Mouse (Mus musculus) spleen, embryonic (tissue): Measurements from ENCODE around the gene Tprn.

Experiments
- CTCF ChIA-PET: fragments of 350-600 bp; sonication (Branson Sonifier 250); formaldehyde crosslinking; loops from one replicate; lab custom pipeline; 2022; lab: Charles Lee

Gene Tprn

DNA sequence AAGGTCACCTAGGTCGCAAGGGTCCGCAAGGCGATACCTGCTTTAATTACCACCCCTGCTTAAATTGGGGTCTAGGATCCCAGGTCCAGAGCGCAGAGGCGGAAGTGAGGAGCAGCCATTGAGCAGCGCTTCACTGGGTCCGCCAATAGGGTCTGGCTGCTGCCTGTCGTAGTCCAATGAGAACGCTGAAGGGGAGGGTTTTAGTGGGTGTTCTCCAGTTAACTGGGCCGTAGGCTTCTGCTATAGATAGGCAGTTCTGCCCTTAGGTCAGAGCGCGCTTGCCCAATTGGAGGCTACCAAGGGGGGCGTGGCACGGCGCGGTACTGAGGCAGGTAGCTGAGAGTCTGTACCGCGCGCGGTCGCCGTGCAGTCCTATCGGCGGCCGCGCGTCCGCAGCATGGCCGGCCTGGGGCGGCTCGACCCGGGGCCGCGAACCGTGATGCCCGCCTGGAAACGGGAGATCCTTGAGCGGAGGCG is at the start of gene Tprn:
Gene Tprn, plus strand, starts transcription at position 328 of the 477 bp plus-strand sequence.
- CTCF ChIA-PET = interaction anchor here (0.6 to 0.8 kb wide), 2 partner anchors 9 to 68 kb away, joined by 5 to 7 read pairs; partner anchors contain the start of genes Anapc2 and Ssna1

DNA sequence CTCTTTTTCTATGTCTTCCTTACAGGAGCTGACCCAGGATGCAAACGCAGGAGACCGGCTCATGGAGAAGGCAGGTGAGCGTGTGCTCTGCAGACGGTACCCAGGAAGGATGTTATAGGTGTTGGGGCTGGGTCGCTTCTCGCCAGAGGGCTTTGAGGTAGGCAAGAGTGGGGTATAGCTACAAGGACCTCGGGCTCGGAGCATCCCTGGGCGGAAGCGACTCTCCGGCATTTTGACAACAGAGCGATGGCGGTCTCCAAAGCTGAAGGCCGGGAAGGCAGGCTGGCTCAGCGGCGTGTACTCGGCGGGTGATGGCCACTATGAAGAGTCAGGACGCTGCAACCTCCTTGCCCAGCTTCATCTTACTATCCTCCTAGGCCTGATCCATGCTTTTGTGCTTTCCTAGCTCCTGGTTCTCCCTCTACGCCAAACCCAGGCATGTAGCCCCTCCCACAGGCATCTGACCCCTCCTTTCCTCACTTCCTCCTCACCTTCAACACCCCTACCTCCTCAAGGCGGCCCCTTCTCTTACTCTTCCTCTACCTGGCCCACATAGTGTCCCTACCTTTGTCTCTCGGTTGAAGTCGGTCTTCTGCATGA is 49.1 kb upstream of the Tprn start:
- CTCF ChIA-PET = no interaction called here

DNA sequence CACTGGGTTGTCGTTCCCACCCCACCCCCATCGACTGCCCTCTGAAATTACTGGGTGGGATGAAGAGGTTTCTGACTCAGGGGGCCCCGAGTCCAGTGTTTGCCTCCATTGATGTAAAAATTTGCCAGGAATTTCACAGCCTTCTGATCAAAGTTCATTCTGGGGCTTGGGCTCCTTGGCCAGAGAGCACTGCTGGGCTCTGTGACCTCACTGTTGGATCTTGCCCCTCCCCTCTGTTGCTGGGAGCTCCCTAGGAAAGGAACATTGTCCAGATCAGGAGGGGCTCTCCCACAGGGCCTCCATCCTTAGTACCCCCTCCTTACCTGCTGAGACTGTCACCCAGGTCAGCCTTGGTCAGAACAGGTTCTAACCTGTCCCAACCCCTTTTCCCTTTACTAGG is 48.0 kb upstream of the Tprn start, which contains the start of gene Stpg3:
Gene Stpg3, minus strand, starts transcription at position 194 of the 400 bp plus-strand sequence.
- CTCF ChIA-PET = no interaction called here

DNA sequence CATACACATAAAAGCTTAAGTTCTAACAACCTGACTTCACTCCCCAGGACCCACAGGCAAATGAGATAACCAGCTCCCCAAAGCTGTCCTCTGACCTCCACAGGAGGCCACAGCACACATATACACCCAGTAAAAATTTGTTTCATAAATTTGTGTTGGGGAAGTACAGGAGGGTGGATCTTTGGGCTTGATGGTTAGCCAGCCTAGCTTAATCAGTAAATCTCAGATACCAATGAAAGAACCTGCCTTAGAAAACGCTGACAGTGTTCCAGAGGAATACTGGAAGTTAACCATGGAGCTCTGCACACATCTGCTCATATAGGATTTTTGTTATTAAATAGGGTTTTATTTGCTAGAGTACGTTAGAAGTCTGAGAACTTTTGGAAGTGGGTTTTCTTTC is 44.8 kb upstream of the Tprn start:
- CTCF ChIA-PET = no interaction called here

DNA sequence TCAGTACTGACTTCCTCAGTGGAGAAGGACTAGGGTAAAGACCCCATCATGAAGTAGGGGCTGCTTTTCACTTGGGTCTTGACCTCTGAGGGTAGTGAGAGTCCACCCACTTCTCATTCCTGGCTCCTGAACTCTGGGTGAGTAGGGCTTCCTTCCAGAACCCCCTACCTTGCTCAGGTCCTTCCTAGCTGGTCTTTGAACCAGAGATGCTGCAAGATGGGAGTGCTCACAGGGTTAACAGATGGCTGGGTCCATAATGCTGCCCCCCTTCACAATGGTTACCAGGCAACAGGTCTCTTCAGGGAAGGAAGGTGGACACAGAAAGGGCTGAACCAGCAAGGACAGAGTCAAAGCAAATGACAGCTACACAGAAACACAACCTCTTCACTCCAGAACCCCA is 44.0 kb upstream of the Tprn start, which contains the start of gene Fam166a:
Gene Fam166a, plus strand, starts transcription at position 301 of the 400 bp plus-strand sequence.
- CTCF ChIA-PET = interaction anchor here (1.0 kb wide), 1 partner anchor 8 kb away, joined by 3 read pairs; no protein-coding TSS in a partner anchor

DNA sequence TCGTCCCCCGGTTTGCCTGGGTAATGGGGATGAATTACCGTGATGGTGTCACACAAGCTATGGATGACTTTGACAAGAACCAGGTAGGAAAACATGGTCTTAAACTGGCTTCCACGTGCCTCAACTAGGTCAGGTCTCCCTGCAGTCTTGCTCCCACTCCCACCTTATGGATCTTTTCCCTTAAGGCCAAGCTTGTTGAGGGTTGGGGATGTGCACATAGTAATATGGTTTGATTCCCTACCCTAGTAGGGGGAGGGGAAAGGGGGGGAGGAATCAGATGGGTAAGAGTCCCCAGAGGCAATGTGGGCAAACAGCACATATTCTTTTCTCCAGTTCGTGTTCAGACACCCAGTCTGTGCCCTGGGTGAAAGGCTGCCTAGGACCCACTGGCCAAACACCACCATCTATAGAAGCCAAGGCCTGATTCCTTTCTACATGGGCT is 41.1 kb upstream of the Tprn start:
- CTCF ChIA-PET = interaction anchor here (1.3 kb wide), 1 partner anchor 31 kb away, joined by 4 read pairs; no protein-coding TSS in a partner anchor

DNA sequence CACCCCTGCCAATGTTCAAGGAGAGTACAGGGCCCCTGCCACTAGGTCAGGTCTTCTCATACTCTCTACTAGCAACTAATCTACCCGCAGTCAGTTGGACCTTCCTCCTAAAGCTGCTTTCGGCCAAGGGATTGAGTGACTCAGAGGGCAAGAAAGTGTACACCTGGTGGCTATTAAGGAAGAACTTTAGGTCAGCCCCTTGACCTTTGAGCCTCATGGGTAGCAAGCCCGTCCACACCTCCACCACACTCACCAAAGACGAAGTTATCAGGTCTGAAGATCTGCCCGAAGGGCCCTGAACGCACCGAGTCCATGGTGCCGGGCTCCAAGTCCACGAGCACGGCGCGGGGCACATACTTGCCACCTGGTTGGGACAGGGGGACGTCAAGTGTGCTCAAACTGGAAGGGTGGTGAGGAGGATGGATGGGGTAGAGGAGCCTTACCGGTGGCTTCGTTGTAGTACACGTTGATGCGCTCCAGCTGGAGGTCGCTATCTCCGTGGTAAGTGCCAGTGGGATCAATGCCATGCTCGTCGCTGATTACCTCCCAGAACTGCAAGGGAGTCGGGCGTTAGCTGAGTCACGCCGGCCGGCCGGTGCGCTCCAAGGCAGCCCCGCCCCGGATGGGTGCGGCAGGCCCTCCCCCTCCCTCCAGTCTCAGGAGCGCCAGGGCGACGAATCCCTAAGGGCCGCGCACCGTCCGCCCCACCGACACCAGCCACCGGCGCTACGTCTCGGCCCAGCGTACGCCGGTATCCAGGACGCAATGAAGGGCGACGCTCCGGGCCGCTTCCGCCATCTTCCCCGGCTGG is 38.5 kb upstream of the Tprn start:
- CTCF ChIA-PET = interaction anchor here (1.1 to 1.2 kb wide), 2 partner anchors 12 to 43 kb away, joined by 3 read pairs; partner anchors contain the start of genes Nelfb and Nrarp

DNA sequence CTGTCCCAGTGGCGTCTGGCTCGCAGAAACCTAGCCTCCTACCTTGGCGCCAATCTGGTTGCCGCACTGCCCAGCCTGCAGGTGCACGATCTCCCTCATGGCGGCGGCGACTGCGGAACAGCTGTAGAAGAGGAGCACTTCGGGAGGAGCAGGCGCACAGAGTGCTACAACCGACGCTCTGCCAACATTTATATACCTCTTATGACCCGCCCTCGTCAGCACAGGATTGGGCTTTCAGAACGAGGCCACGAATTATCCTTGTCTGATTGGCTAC is 38.0 kb upstream of the Tprn start, which contains the start of gene Tubb4b:
Gene Tubb4b, minus strand, starts transcription at position 211 of the 274 bp plus-strand sequence.
- CTCF ChIA-PET = interaction anchor here (0.7 to 1.2 kb wide), 2 partner anchors 19 to 43 kb away, joined by 3 read pairs; partner anchors contain the start of gene Nrarp

DNA sequence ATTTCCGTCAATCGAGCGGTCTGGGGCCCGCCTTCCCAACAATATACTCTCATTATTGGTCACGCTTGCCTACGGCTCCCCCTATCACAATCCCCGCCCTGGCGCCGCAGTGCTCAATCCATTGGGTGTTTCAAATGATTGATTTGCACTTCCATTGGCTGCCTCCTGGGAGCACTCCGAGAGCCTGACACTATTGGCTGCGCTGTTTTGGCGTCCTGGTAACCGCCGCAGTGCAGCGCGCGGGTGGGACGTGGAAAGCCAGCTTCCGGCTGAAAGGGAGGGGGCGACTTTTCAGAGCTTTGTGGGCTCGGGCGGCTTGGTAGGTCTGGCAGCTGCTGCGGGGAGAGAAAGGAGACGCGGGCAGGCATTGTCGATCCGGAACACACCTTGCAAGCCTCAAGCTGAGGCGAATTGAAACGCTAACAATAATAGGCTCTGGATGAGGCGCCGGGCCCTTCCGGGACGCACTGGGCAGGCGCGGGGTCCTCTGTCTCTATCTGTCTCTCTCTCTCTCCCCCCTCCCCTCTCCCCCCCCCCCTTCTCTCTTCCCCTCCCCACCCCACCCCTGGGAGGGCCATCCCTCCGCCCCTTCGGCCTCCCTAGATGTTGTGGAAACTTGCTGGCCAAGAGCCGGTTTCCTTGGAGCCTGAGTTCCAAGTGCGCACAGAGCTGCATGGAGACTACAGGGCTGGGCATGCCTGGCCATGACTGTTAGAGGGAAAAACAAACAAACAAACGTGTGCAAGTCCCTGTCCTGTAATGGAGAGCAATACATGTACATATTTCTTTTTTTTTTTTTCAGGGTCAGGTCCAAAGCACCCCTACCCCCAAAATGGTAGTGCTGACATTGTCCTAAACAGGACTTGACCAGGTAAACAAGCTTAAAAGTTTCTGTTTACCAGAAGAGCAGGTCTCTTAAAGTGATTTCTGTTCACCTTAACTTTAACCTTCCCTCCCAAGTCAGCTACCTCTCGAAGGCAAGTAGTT is 37.4 kb upstream of the Tprn start:
- CTCF ChIA-PET = interaction anchor here (0.6 to 1.2 kb wide), 6 partner anchors 13 to 93 kb away, joined by 3 to 8 read pairs (median 4); partner anchors contain the start of gene Nrarp

DNA sequence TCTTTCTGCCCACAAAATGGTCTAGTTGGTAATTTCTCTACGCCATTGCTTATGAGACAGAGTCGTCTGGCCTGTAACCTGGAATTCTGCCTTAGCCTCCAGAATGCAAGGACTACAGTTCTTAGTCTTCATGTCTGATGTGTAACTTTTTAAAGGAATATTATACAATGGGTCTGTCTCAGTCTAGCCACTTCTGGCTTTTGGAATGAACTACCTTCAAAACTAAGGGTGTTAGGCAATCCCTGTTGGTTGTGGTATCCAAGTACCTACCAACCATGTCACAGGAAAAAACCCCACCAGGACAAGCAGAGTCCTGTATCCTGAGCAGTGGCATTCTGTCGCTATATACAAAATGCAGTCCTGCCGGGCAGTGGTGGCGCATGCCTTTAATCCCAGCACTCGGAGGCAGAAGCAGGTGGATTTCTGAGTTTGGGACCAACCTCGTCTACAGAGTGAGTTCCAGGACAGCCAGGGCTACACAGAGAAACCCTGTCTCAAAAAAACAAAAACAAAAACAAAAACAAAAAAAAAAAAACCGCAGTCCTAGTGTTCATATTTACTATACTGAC is 36.5 kb upstream of the Tprn start:
- CTCF ChIA-PET = interaction anchor here (0.7 to 1.2 kb wide), 2 partner anchors 13 to 94 kb away, joined by 4 read pairs; no protein-coding TSS in a partner anchor

DNA sequence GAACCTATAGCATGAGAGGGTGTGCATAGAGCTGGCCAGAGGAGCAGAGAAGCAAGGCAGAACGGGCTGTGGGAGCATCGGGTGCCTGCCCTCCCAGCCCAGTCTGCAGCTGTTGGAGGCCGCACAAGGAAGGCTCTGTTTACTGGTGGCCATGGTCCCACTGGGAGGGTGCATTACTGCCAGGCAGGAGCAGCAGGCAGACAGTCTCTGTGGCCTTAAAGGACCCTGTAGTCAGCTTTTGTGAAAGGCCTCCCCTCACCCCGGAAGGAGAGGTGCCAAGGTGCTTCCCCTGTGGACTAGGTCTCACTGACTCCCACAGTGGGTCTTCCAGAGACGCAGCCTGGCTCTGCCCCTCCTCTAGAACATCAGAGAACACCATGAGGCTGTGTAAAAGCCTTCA is 35.6 kb upstream of the Tprn start:
- CTCF ChIA-PET = interaction anchor here (1.6 to 2.4 kb wide), 2 partner anchors 33 to 37 kb away, joined by 4 to 10 read pairs; no protein-coding TSS in a partner anchor

DNA sequence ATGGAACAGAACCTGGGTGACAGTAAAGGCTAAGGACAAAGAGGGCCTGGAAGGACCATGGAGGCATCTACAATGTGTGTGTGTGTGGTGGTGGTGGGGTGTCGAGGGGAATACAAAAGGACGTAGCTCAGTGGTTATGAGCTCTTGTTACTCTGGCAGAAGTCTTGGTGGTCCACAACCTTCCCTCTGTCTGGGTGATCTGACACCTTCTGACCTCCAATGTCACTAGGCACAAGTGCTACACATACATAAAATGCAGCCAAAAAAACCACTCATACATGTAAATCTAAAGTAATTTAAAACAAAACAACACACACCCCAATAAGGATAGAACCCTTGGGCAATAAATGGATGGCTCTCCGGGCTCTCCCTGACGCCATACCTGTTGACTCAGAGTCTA is 35.0 kb upstream of the Tprn start:
- CTCF ChIA-PET = interaction anchor here (0.7 to 2.4 kb wide), 5 partner anchors 15 to 38 kb away, joined by 3 to 10 read pairs (median 4); partner anchors contain the start of gene Rnf208

DNA sequence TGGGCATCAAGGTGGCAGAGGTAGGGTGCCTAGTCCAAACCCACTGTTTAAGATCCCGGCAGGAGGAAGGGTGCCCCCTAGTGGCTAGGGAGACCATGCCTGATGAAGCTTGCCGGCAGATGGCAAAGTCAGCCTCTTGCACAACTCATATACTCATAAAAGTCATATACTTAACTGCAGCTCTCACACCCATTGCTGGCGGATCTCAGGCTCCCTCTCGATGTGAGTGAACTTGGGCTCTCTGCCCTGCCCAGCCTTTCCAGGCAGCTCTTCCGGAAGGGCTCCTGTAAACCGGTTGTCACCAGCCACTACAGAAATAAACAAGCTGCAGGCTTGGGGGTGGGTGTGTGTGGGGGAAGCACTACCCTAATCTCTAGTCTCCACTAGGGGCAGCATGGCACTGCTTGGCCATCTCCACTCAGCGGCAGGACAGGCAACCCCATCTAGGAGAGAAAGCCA is 34.0 kb upstream of the Tprn start:
- CTCF ChIA-PET = interaction anchor here (0.7 to 2.4 kb wide), 8 partner anchors 13 to 43 kb away, joined by 3 to 10 read pairs (median 4); partner anchors contain the start of genes Anapc2, Rnf208, Ssna1 and Tor4a

DNA sequence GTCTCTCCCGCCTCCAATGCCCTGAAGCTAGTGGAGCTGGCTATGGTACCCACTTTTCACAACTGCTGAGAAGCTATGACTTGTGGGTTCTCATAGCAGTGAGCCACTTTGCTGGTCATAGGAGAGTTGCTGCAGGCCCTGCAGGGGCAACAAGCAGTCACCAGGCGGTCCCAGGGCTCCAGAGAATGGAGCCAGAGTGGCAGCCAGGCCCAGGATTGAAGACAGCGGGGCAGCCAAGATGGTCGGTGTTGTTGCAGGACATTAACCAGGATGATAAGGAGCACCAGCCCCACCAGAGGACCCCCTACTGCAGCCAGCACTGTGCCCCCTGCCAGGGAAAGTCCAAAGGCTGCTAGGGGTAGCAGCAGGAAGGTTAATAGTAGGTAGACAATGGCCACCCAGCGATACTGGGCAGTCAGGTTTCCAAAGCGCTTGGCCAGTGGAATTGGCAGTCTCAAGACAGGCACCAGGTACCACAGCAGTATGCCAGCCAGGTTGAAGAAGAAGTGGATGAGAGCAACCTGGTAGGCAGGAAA is 33.4 kb upstream of the Tprn start:
- CTCF ChIA-PET = interaction anchor here (0.7 to 2.4 kb wide), 8 partner anchors 13 to 43 kb away, joined by 3 to 10 read pairs (median 4); partner anchors contain the start of genes Anapc2, Rnf208, Ssna1 and Tor4a

DNA sequence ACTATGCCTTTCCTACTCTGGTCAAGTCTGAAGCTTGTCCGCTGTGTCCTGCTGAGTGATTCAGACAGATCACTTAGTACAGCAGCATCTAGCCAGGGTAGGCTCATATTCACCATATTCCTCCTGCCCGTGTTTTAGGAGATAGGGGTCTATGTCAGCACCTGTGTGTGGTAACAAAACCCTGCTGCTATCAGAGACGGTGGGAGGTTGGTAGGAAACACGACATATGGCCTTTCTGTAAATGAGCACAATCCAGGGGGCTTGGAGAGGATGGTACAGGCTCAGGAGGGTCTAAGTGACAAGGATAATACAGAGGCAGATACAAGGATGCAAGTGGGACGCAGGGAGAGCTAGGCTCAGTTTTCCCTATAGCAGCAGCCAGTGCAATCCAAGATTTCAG is 32.8 kb upstream of the Tprn start:
- CTCF ChIA-PET = interaction anchor here (1.0 to 1.7 kb wide), 4 partner anchors 21 to 42 kb away, joined by 4 to 5 read pairs (median 4); partner anchors contain the start of genes Anapc2 and Ssna1

DNA sequence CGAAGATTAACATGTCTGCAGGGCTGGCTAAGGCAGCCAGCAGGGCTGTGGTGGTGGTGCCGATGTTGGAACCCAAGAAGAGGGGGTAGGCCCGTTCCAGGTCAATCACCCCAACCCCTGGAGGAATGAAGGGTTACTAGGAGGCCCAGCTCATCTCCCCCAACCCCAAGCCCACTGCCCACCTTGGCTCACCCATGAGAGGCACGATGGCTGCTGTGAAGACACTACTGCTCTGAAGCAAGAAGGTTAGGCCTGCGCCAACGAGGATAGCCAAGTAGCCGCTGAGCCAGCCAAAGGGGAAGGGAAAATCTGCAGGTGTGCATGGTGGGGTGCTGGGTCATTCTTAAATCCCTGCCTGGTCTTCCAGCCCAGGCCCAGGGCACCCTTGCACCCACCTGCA is 31.8 kb upstream of the Tprn start:
- CTCF ChIA-PET = no interaction called here

DNA sequence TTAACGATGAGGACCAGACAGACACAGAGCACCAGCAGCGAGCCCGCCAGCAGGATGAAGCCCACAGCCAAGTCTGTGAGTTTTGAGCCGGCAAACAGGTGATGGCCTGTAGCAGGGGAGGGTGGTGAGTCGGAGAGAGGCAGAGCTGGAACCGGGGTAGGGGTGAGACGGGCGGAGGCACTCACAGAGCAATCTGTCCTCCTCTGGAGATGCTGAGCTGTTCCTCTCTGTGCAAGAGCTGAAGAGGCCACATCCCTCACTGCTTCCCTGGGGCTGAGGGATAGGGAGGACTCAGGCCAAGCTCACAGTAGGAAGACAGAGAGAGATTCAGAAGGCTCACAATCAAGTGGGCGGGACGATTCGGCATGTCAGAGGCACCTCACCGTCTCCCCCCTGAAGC is 31.4 kb upstream of the Tprn start:
- CTCF ChIA-PET = no interaction called here

DNA sequence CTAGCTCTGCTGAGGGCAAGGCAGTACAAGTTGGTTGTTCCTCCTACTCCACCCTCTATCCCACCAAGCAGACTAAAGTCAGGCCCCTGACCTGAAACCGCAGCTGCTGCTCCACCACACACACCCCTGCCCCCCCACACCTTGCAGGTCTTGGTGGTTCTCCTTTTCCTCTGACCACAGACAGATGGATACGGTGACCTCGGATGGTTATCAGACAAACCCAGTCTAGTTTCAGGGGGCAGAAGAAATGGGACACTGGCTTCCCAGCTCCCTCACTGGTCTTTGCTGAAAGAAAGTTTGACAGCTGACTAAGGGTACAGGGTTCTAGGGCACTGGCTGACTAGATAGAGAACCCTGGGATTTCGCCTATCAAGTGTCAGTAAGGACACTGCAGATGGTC is 29.0 kb upstream of the Tprn start:
- CTCF ChIA-PET = no interaction called here

DNA sequence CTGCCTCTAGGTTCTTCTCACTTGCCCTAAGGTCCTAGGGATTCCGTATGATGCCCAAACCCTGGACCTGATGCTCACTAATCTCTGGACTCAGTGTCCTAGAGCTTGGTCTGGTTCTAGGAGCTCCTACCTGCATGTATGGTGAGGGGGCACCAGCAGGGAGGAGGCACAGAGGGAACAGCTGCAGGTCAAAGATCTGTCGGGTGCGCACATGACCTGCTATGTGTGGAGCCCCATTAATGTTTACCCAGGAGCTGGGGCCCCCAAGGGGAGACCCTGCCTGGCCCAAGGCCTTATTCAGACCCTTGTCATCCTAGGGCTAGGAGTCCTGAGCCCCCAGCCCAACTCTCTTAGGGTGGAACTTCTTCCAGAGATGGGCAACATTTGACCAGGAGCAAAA is 28.4 kb upstream of the Tprn start, which contains the start of gene Slc34a3:
Gene Slc34a3, minus strand, starts transcription at position 315 of the 400 bp plus-strand sequence.
- CTCF ChIA-PET = no interaction called here
